Mouse (Mus musculus): ENCODE results near the gene Gm20738. TPM values are rescaled to one million over a fixed set of nuclear protein-coding genes. Genes with fewer than 3 reads are reported as not detected.
"Not testable (repeated sequence)": the region's sequence is repeated elsewhere in the genome, so short reads cannot be mapped to it uniquely, and the experiment has no call there.

Gm20738 gene
- not detected in 2 replicates for polyA plus RNA-seq (2016; fragmentation: Nextera tagmentation; extraction: Ambion mirVana)

DNA sequence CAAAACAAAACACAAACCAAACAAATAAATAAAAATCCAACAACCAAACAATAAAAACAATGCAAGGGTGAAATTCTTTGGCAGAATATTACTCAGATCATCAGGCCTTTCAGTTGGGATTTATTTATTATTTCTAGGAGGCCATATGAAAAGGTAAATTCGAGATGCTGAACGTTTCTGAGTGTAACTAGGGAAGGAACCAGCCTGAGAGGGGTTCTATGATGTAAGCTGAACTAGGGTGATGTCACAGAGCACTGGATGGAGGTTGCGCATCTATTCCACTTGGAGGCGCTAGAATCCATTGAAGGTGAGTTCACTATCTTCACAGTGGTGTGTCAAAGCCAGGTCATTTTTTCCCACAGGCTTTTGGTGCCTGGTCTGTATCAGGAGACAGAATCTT is at the start of gene Gm20738:
Gene Gm20738, plus strand, starts transcription at position 301 of the 400 bp plus-strand sequence.
- not testable (repeated sequence) for H3K36me3 ChIP-seq (replicated peaks); H3K27ac ChIP-seq; H3K27me3 ChIP-seq (ENCODE audit: poor library complexity, severe bottlenecking); DNase-seq (ENCODE audit: extremely low spot score, low spot score); H3K4me3 ChIP-seq; H3K9me3 ChIP-seq; H3K4me1 ChIP-seq
- 54% methylated on average over 4 of the region's 4 CpGs for WGBS
